Mouse (Mus musculus) NIH3T3 (cell line): ENCODE measurements around the gene Lhcgr.
A peak's percentile ranks its signal among the peaks of the same experiment; 100 is the strongest.

Experiments
- DNase-seq: peaks from one replicate; pipeline ENCODE4 v3.0.0-alpha.2; 2012; ENCODE audit warnings: low read depth

Lhcgr gene

DNA sequence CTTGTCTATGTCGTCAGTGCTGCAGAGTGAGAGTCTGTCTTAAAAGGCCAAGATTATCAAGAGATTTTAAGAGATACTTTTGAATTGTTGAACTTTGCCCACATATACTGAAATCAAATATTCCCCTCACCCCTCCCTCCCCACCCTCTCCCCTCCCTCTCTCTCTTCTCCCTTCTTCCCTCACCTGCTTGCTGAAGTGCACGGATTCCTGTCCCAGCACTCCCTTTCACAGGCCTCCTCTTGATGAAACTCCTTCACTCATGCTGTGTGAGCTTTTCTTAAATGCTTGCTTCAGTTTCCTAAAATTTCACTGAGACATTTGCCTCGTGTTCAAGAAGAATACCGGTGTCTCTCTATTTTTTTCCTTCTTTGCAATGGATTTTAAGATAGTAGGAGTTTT, 88.7 kb downstream of the Lhcgr start:
- DNase-seq, result no peak

DNA sequence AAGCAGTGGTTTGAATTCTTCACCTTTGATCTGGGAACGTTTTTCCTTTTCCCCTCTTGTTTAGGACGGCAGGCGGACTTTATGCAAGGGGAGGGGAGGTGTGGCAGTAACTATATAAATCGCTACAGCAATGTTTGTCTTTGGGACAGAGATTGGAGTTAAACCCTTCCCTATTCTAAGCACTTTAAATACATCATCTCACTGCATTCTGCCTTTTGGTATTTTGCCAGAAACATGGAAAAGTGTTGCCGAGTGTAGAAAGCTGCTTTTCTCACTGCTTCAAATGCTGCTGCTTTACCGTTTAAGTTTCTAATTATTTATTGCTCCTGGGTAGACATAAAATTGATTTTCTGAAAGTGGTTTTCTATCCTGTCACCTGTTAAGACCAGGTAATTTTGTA, 89.4 kb downstream of the Lhcgr start:
- peak; percentile 9 for DNase-seq

DNA sequence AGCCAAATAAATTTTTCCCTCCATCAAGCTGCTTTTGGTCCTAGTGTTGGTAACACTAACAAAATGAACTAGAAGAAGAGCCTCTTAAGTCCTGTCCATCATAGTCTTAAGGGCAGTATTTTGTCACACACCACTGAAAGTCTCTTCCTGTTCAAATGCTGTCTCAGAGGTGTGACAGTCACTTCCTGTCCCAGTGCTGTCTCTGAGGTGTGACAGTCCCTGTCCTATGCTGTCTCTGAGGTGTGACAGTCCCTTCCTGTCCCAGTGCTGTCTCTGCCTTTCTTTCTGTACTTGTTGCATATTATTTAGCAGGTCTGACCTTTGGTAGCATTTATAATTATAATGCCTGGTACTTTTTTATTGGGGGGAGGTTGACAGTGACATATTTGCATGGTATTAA, 90.9 kb downstream of the Lhcgr start:
- no peak for DNase-seq

DNA sequence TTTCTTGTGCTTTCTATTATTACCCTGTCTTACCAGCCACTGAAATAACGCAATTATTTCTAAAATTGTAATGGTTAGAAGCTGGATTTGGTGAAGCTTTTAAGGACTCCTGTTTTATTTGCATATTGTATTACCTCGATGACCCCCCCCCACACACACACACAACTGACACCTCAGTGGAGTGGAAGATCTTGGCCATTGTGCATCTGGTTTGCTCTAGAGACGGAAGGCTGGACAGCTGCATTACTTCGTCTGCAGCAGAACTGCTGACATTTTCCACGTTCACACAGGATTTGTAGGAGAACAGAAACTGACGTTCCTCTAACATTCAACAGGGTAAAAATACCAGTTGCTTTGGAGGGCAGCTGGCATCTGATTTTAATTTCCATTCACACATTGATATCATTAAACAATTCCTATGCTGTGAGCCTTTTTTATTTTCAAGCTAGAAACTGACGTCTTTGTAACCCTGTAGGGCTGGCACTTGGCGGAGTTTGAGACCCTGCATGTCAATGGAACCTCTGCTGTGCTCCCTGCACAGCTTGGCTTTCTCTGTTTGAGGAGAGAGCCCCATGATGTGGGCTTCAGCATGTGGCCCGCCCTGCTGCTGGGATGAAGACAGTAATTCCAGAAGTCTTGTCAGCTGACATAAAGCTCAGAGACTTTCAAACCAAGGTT, 95.0 kb downstream of the Lhcgr start:
- DNase-seq, result no peak

DNA sequence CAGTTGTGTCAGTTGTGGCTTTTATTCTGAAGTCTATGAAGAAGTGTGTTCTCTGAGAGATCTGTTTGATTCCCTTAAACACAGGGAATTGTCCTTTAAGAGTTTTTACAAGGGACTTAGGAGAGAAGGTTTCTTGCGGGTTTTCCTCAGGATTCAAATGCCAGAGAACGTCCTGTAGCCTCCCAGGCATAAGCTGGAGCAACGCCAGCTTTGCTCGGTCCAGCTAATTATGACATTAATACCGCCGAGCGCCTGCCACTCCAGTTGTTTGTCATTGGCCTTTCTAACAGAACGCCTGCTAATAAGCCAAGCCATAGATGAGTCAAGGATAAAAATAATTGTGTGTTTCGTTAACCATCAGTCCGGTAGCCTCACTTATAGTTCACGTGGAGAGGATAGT, 103.6 kb downstream of the Lhcgr start:
- no peak for DNase-seq

DNA sequence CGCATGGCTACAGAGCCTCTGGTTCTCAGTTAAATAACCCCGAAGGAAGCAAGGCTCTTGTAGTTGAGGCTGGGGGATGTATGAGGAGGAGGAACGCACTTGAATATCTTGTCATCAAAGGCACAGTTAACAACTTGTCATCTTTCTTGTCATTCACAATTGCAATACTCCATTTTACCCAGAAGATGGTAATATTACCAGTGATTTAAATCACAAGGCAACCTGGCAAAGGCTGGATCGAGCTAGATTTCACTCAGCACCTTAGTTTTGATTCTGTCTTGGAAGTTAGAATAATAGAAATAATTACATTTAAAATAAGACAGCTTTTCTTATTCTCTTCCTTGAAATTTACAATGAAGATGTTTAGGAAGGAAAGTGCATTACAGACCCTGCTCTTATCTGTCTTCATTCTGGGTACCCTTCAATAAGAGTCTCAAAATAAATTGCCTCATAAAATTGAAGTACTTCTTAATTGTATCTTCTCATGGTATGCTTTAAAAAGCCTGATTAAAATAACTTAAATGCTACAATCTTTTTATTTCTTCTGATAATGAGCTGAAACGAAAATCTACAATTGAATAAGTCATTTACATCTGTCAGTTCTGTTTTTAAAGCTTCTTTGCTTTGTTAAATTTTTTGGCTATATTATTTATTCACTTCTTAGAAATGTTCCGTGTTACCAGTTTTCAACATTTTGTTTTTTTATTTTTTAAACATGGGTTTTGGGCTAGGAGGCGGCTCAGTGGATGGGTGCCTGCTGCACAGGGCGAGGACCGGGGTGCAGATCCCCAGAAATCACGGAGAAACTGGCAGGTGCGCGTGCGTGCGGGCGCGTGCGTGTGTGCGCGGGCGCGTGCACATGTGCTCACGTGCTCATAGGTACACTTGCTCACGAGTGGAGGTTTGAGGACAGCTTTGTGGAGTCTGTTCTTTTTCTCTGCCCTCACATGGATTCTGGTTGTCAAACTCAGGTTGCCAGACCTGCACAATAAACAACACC, 116.2 kb downstream of the Lhcgr start:
- DNase-seq, result no peak

GRCm38 (mm10) chr17:88670800-88671199, 121.0 kb downstream of the Lhcgr start:
- no peak for DNase-seq

DNA sequence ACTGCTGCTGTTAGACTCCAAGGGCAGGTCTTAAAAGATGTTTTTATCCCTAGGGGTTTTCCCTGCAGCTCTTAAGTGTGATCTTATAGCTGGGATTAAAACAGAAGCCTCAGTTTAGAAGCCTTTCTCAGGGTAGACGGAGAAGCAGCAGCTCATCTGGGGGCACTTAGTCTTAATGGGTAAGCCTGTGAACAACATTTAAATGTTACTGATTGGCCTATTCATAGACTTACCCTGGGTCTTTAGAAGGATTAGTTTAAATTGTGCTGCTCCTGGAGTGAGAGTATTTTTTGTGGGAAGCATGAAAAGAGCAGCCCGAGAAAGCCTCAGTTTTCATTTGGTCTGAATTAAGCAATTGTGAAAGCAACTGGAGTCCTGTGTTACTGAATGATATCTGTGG, 121.9 kb downstream of the Lhcgr start:
- no peak for DNase-seq

DNA sequence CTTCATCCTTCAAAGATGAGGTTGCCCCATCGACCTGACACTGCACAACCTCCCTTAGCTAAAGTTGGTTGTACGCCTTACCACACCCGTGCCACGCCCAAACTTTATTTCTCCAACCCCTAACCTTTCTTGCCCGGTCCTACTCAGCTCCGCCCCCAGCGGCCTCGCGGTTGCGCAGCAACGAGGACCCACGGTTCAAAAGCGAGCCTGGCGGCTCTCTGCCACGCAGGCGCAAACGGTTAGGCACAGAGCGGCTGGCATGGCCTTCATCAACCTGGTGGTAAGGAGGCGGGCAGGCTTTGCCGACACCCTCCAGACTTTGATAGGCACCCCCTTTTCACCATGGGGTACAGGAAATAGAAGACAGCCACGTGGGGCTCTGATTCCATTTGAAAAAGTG, 123.3 kb downstream of the Lhcgr start, which contains the start of gene Gtf2a1l:
Gtf2a1l (plus strand) TSS at position 209 of the 400 bp plus-strand sequence.
- no peak for DNase-seq
